Mouse (Mus musculus) cortical plate, adult 2 months (tissue): ENCODE data around the gene Rab40b. TPM values are rescaled to one million over a fixed set of nuclear protein-coding genes. Genes with fewer than 3 reads are reported as not detected.

Experiments used
- H3K27ac ChIP-seq: fragments of 200-500 bp; 2 replicates; pipeline ENCODE4 v1.5.1; 2012; ENCODE audit warnings: low read length, control low read depth, inconsistent platforms; ENCODE audit not compliant: insufficient read depth
- H3K4me1 ChIP-seq: fragments of 200-500 bp; 2 replicates; pipeline ENCODE4 v1.6.1; 2011; ENCODE audit warnings: low read length; ENCODE audit not compliant: control insufficient read depth, insufficient read depth
- H3K4me3 ChIP-seq: fragments of 200-500 bp; 2 replicates; pipeline ENCODE4 v1.5.1; 2011; ENCODE audit warnings: mild to moderate bottlenecking, low read length, control low read depth; ENCODE audit not compliant: insufficient read depth
- CTCF ChIP-seq: fragments of 200-500 bp; IDR thresholded peaks from 2 replicates; pipeline ENCODE4 v1.5.1; 2011; ENCODE audit warnings: mild to moderate bottlenecking, control low read depth, low read length; ENCODE audit not compliant: insufficient read depth; ENCODE audit errors: extremely low read depth
- POLR2A ChIP-seq: fragments of 200-500 bp; IDR thresholded peaks from 2 replicates; pipeline ENCODE4 v1.6.1; 2011; ENCODE audit warnings: mild to moderate bottlenecking, low read length, control low read depth; ENCODE audit not compliant: insufficient read depth; ENCODE audit errors: extremely low read depth
- polyA plus RNA-seq: library from polyadenylated mRNA; depleted of rRNA; stranded (reverse); fragments of >200 nt; gene quantifications from 2 replicates; pipeline ENCODE4 v1.2.3, GENCODE M21; 2012; rRNA removed

Rab40b gene
- 31.1 and 33.7 TPM in 2 replicates for polyA plus RNA-seq

GRCm38 (mm10) chr11:121387750-121388553 is at the start of gene Rab40b:
Gene Rab40b, minus strand, starts transcription at chr11:121388251.
- Histone ChIP-seq H3K4me3 (peak within 1 kb of the TSS; percentile 98), H3K27ac (peak within 1 kb of the TSS; percentile 91), H3K4me1 (peaks cover 2% of the 10 kb centered on the region; the same call in 1 of the 2 replicates)
- peak; percentile 63; the same call in 1 of the 2 replicates for TF ChIP-seq POLR2A
- no peak for TF ChIP-seq CTCF

- Histone ChIP-seq H3K27ac (no peak overlapping the region), H3K4me3 (no peak overlapping the region; the same call in 1 of the 2 replicates), H3K4me1 (peaks cover 9% of the 10 kb centered on the region)
- TF ChIP-seq CTCF: no peak
- no peak for TF ChIP-seq POLR2A
Observed at GRCm38 (mm10) chr11:121437236-121437635, 49.2 kb upstream of the Rab40b start.

GRCm38 (mm10) chr11:121434156-121435155 is 46.4 kb upstream of the Rab40b start, which contains the start of gene Fn3k:
Gene Fn3k, plus strand, starts transcription at chr11:121434913.
- Histone ChIP-seq H3K27ac (peak within 1 kb of the TSS; percentile 73), H3K4me3 (peak within 1 kb of the TSS; percentile 54), H3K4me1 (peaks cover 9% of the 10 kb centered on the region)
- peak; percentile 76; the same call in 1 of the 2 replicates for TF ChIP-seq POLR2A
- no peak for TF ChIP-seq CTCF

GRCm38 (mm10) chr11:121433397-121433796 is 45.3 kb upstream of the Rab40b start:
- H3K4me1 ChIP-seq: peaks cover 8% of the 10 kb centered on the region
- no peak for TF ChIP-seq POLR2A
- no peak for TF ChIP-seq CTCF
- H3K4me3 ChIP-seq: no peak overlapping the region
- no peak overlapping the region for H3K27ac ChIP-seq

GRCm38 (mm10) chr11:121421553-121422173 is 33.6 kb upstream of the Rab40b start:
- TF ChIP-seq POLR2A (no peak), CTCF (no peak)
- Histone ChIP-seq H3K4me3 (peak overlapping the region; percentile 87), H3K27ac (0 out of 2 replicates have a peak overlapping the region, but pooled peaks have one; percentile 4), H3K4me1 (peaks cover 5% of the 10 kb centered on the region)

- Histone ChIP-seq H3K4me1 (peaks cover 5% of the 10 kb centered on the region), H3K27ac (peak within 1 kb of the TSS; percentile 30), H3K4me3 (peak within 1 kb of the TSS; percentile 87)
- TF ChIP-seq POLR2A: peak; percentile 40
- TF ChIP-seq CTCF: no peak
Observed at GRCm38 (mm10) chr11:121420830-121421552, 32.9 kb upstream of the Rab40b start, which contains the start of gene Fn3krp. Gene Fn3krp, plus strand, starts transcription at chr11:121421401.

GRCm38 (mm10) chr11:121420379-121420778 is 32.3 kb upstream of the Rab40b start:
- TF ChIP-seq POLR2A (no peak), CTCF (no peak)
- peaks cover 5% of the 10 kb centered on the region for H3K4me1 ChIP-seq
- H3K27ac ChIP-seq: no peak overlapping the region
- no peak overlapping the region; the same call in 1 of the 2 replicates for H3K4me3 ChIP-seq

- no peak overlapping the region for H3K4me3 ChIP-seq
- peak overlapping the region; percentile 78; the same call in 1 of the 2 replicates for H3K27ac ChIP-seq
- H3K4me1 ChIP-seq: peaks cover 6% of the 10 kb centered on the region
- TF ChIP-seq POLR2A (no peak), CTCF (no peak)
Observed at GRCm38 (mm10) chr11:121418932-121419331, 30.9 kb upstream of the Rab40b start.

GRCm38 (mm10) chr11:121417971-121418370 is 29.9 kb upstream of the Rab40b start:
- H3K27ac ChIP-seq: peak overlapping the region; percentile 78; the same call in 1 of the 2 replicates

More at GRCm38 (mm10) chr11:121417971-121418370, 29.9 kb upstream of the Rab40b start:
- Histone ChIP-seq H3K4me1 (peaks cover 6% of the 10 kb centered on the region), H3K4me3 (no peak overlapping the region)
- no peak for TF ChIP-seq CTCF
- no peak for TF ChIP-seq POLR2A
